Mouse (Mus musculus): Measurements from ENCODE around the gene Sc5d. TPM values are rescaled to one million over a fixed set of nuclear protein-coding genes. Genes with fewer than 3 reads are reported as not detected.

Sc5d gene
- polyA plus RNA-seq, 1 experiment from 2014 or later, result 80.9 TPM

- Histone ChIP-seq H3K9ac (ENCODE audit: low read depth, low read length) (no peak overlapping the region), H3K4me2 (replicated peaks; ENCODE audit: low read depth, low read length) (no peak overlapping the region), H3K4me1 (replicated peaks; ENCODE audit: control insufficient read depth, insufficient read depth, low read length) (no peaks in the 10 kb centered on the region), H3K27me3 (ENCODE audit: control insufficient read depth, insufficient read depth, low read length) (no peaks in the 10 kb centered on the region), H3K9me3 (ENCODE audit: control insufficient read depth, low read length) (no peaks in the 10 kb centered on the region), H3K27ac (ENCODE audit: low read depth, low read length) (no peak overlapping the region), H3K4me3 (ENCODE audit: low read depth, low read length) (no peak overlapping the region), H3K36me3 (ENCODE audit: control insufficient read depth, insufficient read depth, low read length) (no peaks in the 10 kb centered on the region)
- DNase-seq (ENCODE audit: low spot score) (no peak), ATAC-seq (ENCODE audit: low FRiP score) (no peak)
- 90% methylated on average over 3 of the region's 3 CpGs for WGBS
These were observed 6.6 kb upstream of the Sc5d start for GRCm38 (mm10) chr9:42270617-42271016.

GRCm38 (mm10) chr9:42270081-42270480 lies 6.0 kb upstream of the Sc5d start:
- no peak for DNase-seq (ENCODE audit: low spot score)
- H3K36me3 ChIP-seq (ENCODE audit: control insufficient read depth, insufficient read depth, low read length), result no peaks in the 10 kb centered on the region
- no peak for ATAC-seq (ENCODE audit: low FRiP score)
- H3K9ac ChIP-seq (ENCODE audit: low read depth, low read length), result no peak overlapping the region
- no peaks in the 10 kb centered on the region for H3K9me3 ChIP-seq (ENCODE audit: control insufficient read depth, low read length)
- no peak overlapping the region for H3K4me3 ChIP-seq (ENCODE audit: low read depth, low read length)
- no peaks in the 10 kb centered on the region for H3K27me3 ChIP-seq (ENCODE audit: control insufficient read depth, insufficient read depth, low read length)
- WGBS, result 86% methylated on average over 5 of the region's 5 CpGs
- H3K4me1 ChIP-seq (replicated peaks; ENCODE audit: control insufficient read depth, insufficient read depth, low read length), result no peaks in the 10 kb centered on the region
- H3K27ac ChIP-seq (ENCODE audit: low read depth, low read length), result no peak overlapping the region
- no peak overlapping the region for H3K4me2 ChIP-seq (replicated peaks; ENCODE audit: low read depth, low read length)

GRCm38 (mm10) chr9:42268371-42268770 lies 4.3 kb upstream of the Sc5d start:
- H3K4me1 ChIP-seq (replicated peaks; ENCODE audit: control insufficient read depth, insufficient read depth, low read length), result no peaks in the 10 kb centered on the region
- no peaks in the 10 kb centered on the region for H3K36me3 ChIP-seq (ENCODE audit: control insufficient read depth, insufficient read depth, low read length)
- DNase-seq (ENCODE audit: low spot score) (no peak), ATAC-seq (ENCODE audit: low FRiP score) (no peak)
- no peaks in the 10 kb centered on the region for H3K9me3 ChIP-seq (ENCODE audit: control insufficient read depth, low read length)
- H3K27me3 ChIP-seq (ENCODE audit: control insufficient read depth, insufficient read depth, low read length), result no peaks in the 10 kb centered on the region
- H3K9ac ChIP-seq (ENCODE audit: low read depth, low read length), result no peak overlapping the region
- no peak overlapping the region for H3K27ac ChIP-seq (ENCODE audit: low read depth, low read length)
- no peak overlapping the region for H3K4me2 ChIP-seq (replicated peaks; ENCODE audit: low read depth, low read length)
- no peak overlapping the region for H3K4me3 ChIP-seq (ENCODE audit: low read depth, low read length)
- 86% methylated on average over 5 of the region's 5 CpGs for WGBS

GRCm38 (mm10) chr9:42265309-42265708 lies 1.3 kb upstream of the Sc5d start:
- ATAC-seq (ENCODE audit: low FRiP score) (no peak), DNase-seq (ENCODE audit: low spot score) (no peak)
- Histone ChIP-seq H3K36me3 (ENCODE audit: control insufficient read depth, insufficient read depth, low read length) (no peaks in the 10 kb centered on the region), H3K4me2 (replicated peaks; ENCODE audit: low read depth, low read length) (no peak overlapping the region), H3K9ac (ENCODE audit: low read depth, low read length) (no peak overlapping the region), H3K4me3 (ENCODE audit: low read depth, low read length) (no peak overlapping the region), H3K27ac (ENCODE audit: low read depth, low read length) (no peak overlapping the region), H3K27me3 (ENCODE audit: control insufficient read depth, insufficient read depth, low read length) (no peaks in the 10 kb centered on the region), H3K4me1 (replicated peaks; ENCODE audit: control insufficient read depth, insufficient read depth, low read length) (no peaks in the 10 kb centered on the region), H3K9me3 (ENCODE audit: control insufficient read depth, low read length) (no peaks in the 10 kb centered on the region)
- WGBS, result 94% methylated on average over 4 of the region's 4 CpGs

GRCm38 (mm10) chr9:42263709-42264111 lies 346 bp downstream of the Sc5d start:
- Histone ChIP-seq H3K4me3 (ENCODE audit: low read depth, low read length) (peak overlapping the region; percentile 89), H3K9me3 (ENCODE audit: control insufficient read depth, low read length) (no peaks in the 10 kb centered on the region), H3K36me3 (ENCODE audit: control insufficient read depth, insufficient read depth, low read length) (0 out of 2 replicates have a peak, but pooled peaks cover 2% of the 10 kb centered on the region), H3K4me2 (replicated peaks; ENCODE audit: low read depth, low read length) (peak overlapping the region; percentile 61), H3K4me1 (replicated peaks; ENCODE audit: control insufficient read depth, insufficient read depth, low read length) (no peaks in the 10 kb centered on the region), H3K27me3 (ENCODE audit: control insufficient read depth, insufficient read depth, low read length) (no peaks in the 10 kb centered on the region), H3K27ac (ENCODE audit: low read depth, low read length) (peak overlapping the region; percentile 84), H3K9ac (ENCODE audit: low read depth, low read length) (peak overlapping the region; percentile 86)
- ATAC-seq (ENCODE audit: low FRiP score) (peak; percentile 76), DNase-seq (ENCODE audit: low spot score) (peak; percentile 56)
- under 1% methylated on average over 18 of the region's 18 CpGs for WGBS

- Histone ChIP-seq H3K4me3 (ENCODE audit: low read depth, low read length) (no peak overlapping the region), H3K4me2 (replicated peaks; ENCODE audit: low read depth, low read length) (no peak overlapping the region), H3K36me3 (ENCODE audit: control insufficient read depth, insufficient read depth, low read length) (peaks cover 10% of the 10 kb centered on the region), H3K9ac (ENCODE audit: low read depth, low read length) (no peak overlapping the region), H3K27ac (ENCODE audit: low read depth, low read length) (no peak overlapping the region), H3K27me3 (ENCODE audit: control insufficient read depth, insufficient read depth, low read length) (no peaks in the 10 kb centered on the region), H3K9me3 (ENCODE audit: control insufficient read depth, low read length) (no peaks in the 10 kb centered on the region), H3K4me1 (replicated peaks; ENCODE audit: control insufficient read depth, insufficient read depth, low read length) (no peaks in the 10 kb centered on the region)
- ATAC-seq (ENCODE audit: low FRiP score) (no peak), DNase-seq (ENCODE audit: low spot score) (no peak)
- WGBS, result 92% methylated on average over 5 of the region's 5 CpGs
These were observed 3.6 kb downstream of the Sc5d start for GRCm38 (mm10) chr9:42260481-42260880.

- ATAC-seq (ENCODE audit: low FRiP score) (no peak), DNase-seq (ENCODE audit: low spot score) (no peak)
- no peaks in the 10 kb centered on the region for H3K27me3 ChIP-seq (ENCODE audit: control insufficient read depth, insufficient read depth, low read length)
- 84% methylated on average over 6 of the region's 6 CpGs for WGBS
- no peaks in the 10 kb centered on the region for H3K36me3 ChIP-seq (ENCODE audit: control insufficient read depth, insufficient read depth, low read length)
- H3K27ac ChIP-seq (ENCODE audit: low read depth, low read length), result no peak overlapping the region
- H3K9me3 ChIP-seq (ENCODE audit: control insufficient read depth, low read length), result no peaks in the 10 kb centered on the region
- H3K4me3 ChIP-seq (ENCODE audit: low read depth, low read length), result no peak overlapping the region
- H3K4me2 ChIP-seq (replicated peaks; ENCODE audit: low read depth, low read length), result no peak overlapping the region
- no peak overlapping the region for H3K9ac ChIP-seq (ENCODE audit: low read depth, low read length)
- no peaks in the 10 kb centered on the region for H3K4me1 ChIP-seq (replicated peaks; ENCODE audit: control insufficient read depth, insufficient read depth, low read length)
These were observed 14.9 kb downstream of the Sc5d start for GRCm38 (mm10) chr9:42249112-42249511.

GRCm38 (mm10) chr9:42246688-42247087 lies 17.4 kb downstream of the Sc5d start:
- Histone ChIP-seq H3K4me1 (replicated peaks; ENCODE audit: control insufficient read depth, insufficient read depth, low read length) (no peaks in the 10 kb centered on the region), H3K27me3 (ENCODE audit: control insufficient read depth, insufficient read depth, low read length) (no peaks in the 10 kb centered on the region), H3K9ac (ENCODE audit: low read depth, low read length) (no peak overlapping the region), H3K4me3 (ENCODE audit: low read depth, low read length) (no peak overlapping the region), H3K4me2 (replicated peaks; ENCODE audit: low read depth, low read length) (no peak overlapping the region), H3K27ac (ENCODE audit: low read depth, low read length) (no peak overlapping the region), H3K9me3 (ENCODE audit: control insufficient read depth, low read length) (no peaks in the 10 kb centered on the region), H3K36me3 (ENCODE audit: control insufficient read depth, insufficient read depth, low read length) (no peaks in the 10 kb centered on the region)
- ATAC-seq (ENCODE audit: low FRiP score) (no peak), DNase-seq (ENCODE audit: low spot score) (no peak)
- WGBS, result 87% methylated on average over 6 of the region's 6 CpGs

- no peak overlapping the region for H3K9ac ChIP-seq (ENCODE audit: low read depth, low read length)
- no peak overlapping the region for H3K27ac ChIP-seq (ENCODE audit: low read depth, low read length)
- no peak overlapping the region for H3K4me3 ChIP-seq (ENCODE audit: low read depth, low read length)
- H3K4me1 ChIP-seq (replicated peaks; ENCODE audit: control insufficient read depth, insufficient read depth, low read length), result no peaks in the 10 kb centered on the region
- no peaks in the 10 kb centered on the region for H3K9me3 ChIP-seq (ENCODE audit: control insufficient read depth, low read length)
- DNase-seq (ENCODE audit: low spot score) (no peak), ATAC-seq (ENCODE audit: low FRiP score) (no peak)
- no peaks in the 10 kb centered on the region for H3K36me3 ChIP-seq (ENCODE audit: control insufficient read depth, insufficient read depth, low read length)
- H3K4me2 ChIP-seq (replicated peaks; ENCODE audit: low read depth, low read length), result no peak overlapping the region
- 86% methylated on average over 5 of the region's 5 CpGs for WGBS
- H3K27me3 ChIP-seq (ENCODE audit: control insufficient read depth, insufficient read depth, low read length), result no peaks in the 10 kb centered on the region
These were observed 19.9 kb downstream of the Sc5d start for GRCm38 (mm10) chr9:42244173-42244572.

All from hindbrain, embryonic 11.5 days (tissue).